Mouse (Mus musculus) hindbrain, embryonic 15.5 days (tissue): ENCODE measurements around the gene Gbp5. TPM values are rescaled to one million over a fixed set of nuclear protein-coding genes. Genes with fewer than 3 reads are reported as not detected.
A peak's percentile ranks its signal among the peaks of the same experiment; 100 is the strongest.

ENCODE experiments used
- ATAC-seq: fragments of 200-750 bp; cut with Nextera tagmentation; 2 replicates; pipeline ENCODE4 v1.8.0; 2017; ENCODE audit warnings: low read depth, moderate number of reproducible peaks, moderate TSS enrichment; ENCODE audit not compliant: low FRiP score
- H3K27ac ChIP-seq: fragments of 300-500 bp; sonication (generic); replicated peaks from 2 replicates; pipeline ENCODE4 v1.5.1; 2015; ENCODE audit warnings: mild to moderate bottlenecking, inconsistent platforms
- H3K27me3 ChIP-seq: fragments of 300-500 bp; sonication (generic); 2 replicates; pipeline ENCODE4 v1.6.1; 2015; ENCODE audit warnings: control low read depth, inconsistent platforms
- H3K36me3 ChIP-seq: fragments of 300-500 bp; sonication (generic); 2 replicates; pipeline ENCODE4 v1.6.1; 2015; ENCODE audit warnings: control low read depth, inconsistent platforms
- H3K4me1 ChIP-seq: fragments of 300-500 bp; sonication (generic); replicated peaks from 2 replicates; pipeline ENCODE4 v1.6.1; 2015; ENCODE audit warnings: control low read depth, inconsistent platforms
- H3K4me2 ChIP-seq: fragments of 300-500 bp; sonication (generic); 2 replicates; pipeline ENCODE4 v1.6.1; 2015; ENCODE audit warnings: moderate library complexity, mild to moderate bottlenecking, inconsistent platforms
- H3K4me3 ChIP-seq: fragments of 300-500 bp; sonication (generic); 2 replicates; pipeline ENCODE4 v1.5.1; 2015; ENCODE audit warnings: mild to moderate bottlenecking, inconsistent platforms
- H3K9ac ChIP-seq: fragments of 300-500 bp; sonication (generic); 2 replicates; pipeline ENCODE4 v1.6.1; 2015; ENCODE audit warnings: inconsistent platforms
- H3K9me3 ChIP-seq: fragments of 300-500 bp; sonication (generic); 2 replicates; pipeline ENCODE4 v1.6.1; 2016; ENCODE audit warnings: control low read depth, inconsistent platforms
- WGBS: fragments of 180-500 bp; shearing (Covaris S2); methylation state at CpG from one replicate; pipeline ENCODE4 v1.1.7; 2015; 5-methylcytosine and 5-hydroxymethylcytosine counted together
- polyA plus RNA-seq: library from polyadenylated mRNA; unstranded; fragments of >200 nt; fragmentation: Nextera tagmentation; extraction: Ambion mirVana; gene quantifications from 2 replicates; pipeline ENCODE4 v1.2.1, GENCODE M21; 2015

Gene Gbp5
- polyA plus RNA-seq: 0.18 and 0.28 TPM in 2 replicates

DNA sequence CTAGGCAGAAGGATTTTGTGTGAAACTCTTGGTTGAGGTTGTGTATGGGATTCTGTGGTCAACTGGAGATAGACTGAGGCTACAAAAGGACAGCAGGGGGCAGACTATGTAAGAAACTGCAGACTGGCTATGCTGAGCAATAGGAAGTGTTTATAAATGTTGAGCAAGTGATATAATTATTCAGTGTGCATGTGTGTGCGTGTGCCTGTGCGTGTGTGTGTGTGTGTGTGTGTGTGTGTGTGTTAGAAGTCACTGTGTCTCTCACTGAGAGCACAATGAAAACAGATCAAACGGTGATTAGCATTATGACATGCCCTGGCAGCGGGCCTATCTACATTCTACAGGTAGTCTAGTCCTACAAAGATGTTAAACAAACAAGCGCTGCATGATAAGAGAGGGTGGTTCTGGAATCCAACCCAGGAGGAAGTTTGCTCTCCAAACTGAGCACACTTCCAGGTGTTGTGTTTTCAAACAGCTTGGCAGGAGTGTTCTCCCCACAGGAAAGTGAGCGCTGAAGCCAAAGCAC is at the start of gene Gbp5:
Gbp5 (plus strand) TSS at position 443 of the 526 bp plus-strand sequence.
- Histone ChIP-seq H3K9me3 (no peaks in the 10 kb centered on the region), H3K4me3 (no peak within 1 kb of the TSS), H3K9ac (no peak within 1 kb of the TSS), H3K27me3 (no peaks in the 10 kb centered on the region), H3K4me1 (no peaks in the 10 kb centered on the region), H3K4me2 (no peak within 1 kb of the TSS), H3K27ac (no peak within 1 kb of the TSS), H3K36me3 (no peaks in the 10 kb centered on the region)
- WGBS: 79% methylated on average over 6 of the region's 6 CpGs
- no peak for ATAC-seq

DNA sequence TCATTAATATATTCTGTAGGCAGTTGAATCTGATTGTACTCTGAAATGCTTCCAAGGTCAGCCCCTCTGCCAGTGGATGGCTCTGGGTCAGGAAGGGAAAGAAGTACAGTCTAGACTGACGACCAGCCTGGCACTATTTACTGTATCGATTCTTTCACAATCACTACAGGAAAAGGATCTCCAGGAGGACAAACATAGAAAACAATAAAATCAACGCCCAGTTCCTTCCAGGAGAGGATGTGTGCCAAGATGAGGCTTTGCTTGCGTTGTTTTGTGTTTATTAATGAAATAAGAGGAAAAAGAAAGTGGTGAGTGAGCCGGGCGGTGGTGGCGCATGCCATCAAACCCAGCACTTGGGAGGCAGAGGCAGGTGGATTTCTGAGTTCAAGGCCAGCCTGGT is 39.6 kb upstream of the Gbp5 start:
- WGBS: 85% methylated on average over 7 of the region's 7 CpGs

DNA sequence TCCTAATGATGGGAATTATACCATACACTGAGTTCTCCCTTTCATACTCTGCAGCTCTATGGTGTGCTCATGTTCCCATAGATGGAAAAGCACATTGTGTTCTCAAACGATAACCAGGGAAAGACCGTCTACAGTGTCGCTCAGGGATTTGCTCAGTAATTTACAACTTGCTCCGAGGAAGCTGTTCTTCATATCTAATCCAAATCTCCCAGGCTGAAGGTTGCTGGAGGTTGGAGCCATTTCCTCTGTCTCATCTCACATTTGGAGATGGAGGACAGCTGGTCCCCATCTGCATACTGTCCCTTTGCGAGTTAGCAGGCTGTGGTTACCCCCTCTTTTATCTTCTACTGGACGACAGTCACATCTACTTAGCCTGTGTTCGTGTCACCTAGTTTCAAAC is 34.5 kb upstream of the Gbp5 start:
- WGBS: 83% methylated on average over 7 of the region's 7 CpGs
- Histone ChIP-seq H3K4me1 (no peaks in the 10 kb centered on the region), H3K9me3 (no peaks in the 10 kb centered on the region), H3K9ac (no peak overlapping the region), H3K27me3 (no peaks in the 10 kb centered on the region), H3K4me3 (no peak overlapping the region), H3K36me3 (no peaks in the 10 kb centered on the region), H3K4me2 (no peak overlapping the region), H3K27ac (no peak overlapping the region)
- no peak for ATAC-seq

More for the DNA sequence above, 39.6 kb upstream of the Gbp5 start:
- ATAC-seq: no peak
- no peaks in the 10 kb centered on the region for H3K9me3 ChIP-seq
- H3K27me3 ChIP-seq: no peaks in the 10 kb centered on the region
- H3K4me2 ChIP-seq: no peak overlapping the region
- H3K4me1 ChIP-seq: no peaks in the 10 kb centered on the region
- H3K9ac ChIP-seq: no peak overlapping the region
- no peak overlapping the region for H3K4me3 ChIP-seq
- no peak overlapping the region for H3K27ac ChIP-seq
- H3K36me3 ChIP-seq: no peaks in the 10 kb centered on the region

DNA sequence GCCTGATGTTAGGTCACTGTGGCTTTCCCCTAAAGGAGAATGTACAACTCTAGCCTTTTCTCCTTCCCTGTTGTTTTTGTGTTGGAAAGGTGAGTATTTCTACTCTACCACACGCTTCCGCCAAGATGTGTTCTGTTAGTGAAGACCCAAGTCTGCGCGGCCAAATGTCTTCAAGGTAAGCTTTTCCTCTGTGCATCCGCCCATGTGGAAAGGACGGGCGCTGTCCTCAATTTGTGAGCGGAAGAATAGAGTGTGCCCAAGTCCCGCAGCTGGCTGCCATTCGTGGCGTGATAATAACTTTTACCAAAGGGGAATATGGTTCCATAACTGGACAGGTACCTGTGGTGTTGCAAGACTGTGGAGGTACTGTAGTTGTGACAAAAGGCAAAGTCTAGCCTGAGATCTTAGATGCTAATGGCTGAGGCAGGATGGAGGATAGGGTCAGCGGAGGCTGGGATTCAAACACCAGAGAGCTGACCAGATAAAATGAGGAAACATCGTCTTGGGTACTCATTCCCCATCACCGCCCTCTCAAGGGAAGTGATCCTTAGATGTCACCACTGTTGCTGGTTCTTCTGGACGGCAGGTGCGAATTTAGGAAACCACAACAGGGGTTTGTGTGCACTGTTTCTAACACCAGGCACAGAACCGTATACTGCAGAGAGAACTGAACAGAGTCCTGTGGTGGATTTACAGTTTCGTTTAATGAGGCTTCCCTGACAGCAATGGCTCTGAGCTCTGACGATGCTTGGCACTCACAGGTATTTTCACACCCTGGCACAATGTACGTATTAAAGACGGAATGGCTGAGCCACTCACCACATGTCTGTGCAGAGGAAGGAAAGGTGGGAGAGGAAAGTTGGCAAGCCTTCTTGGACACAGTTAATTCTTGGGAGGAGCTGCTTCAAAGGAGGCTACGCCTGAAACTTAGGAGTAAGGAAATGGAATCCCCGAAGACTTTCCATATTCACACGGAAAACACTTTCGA is 30.7 kb upstream of the Gbp5 start:
- WGBS: 92% methylated on average over 25 of the region's 25 CpGs
- no peak overlapping the region for H3K27ac ChIP-seq
- H3K4me1 ChIP-seq: no peaks in the 10 kb centered on the region
- no peak for ATAC-seq
- H3K4me3 ChIP-seq: no peak overlapping the region
- H3K4me2 ChIP-seq: no peak overlapping the region
- H3K27me3 ChIP-seq: no peaks in the 10 kb centered on the region
- no peaks in the 10 kb centered on the region for H3K9me3 ChIP-seq
- H3K36me3 ChIP-seq: no peaks in the 10 kb centered on the region
- no peak overlapping the region for H3K9ac ChIP-seq

DNA sequence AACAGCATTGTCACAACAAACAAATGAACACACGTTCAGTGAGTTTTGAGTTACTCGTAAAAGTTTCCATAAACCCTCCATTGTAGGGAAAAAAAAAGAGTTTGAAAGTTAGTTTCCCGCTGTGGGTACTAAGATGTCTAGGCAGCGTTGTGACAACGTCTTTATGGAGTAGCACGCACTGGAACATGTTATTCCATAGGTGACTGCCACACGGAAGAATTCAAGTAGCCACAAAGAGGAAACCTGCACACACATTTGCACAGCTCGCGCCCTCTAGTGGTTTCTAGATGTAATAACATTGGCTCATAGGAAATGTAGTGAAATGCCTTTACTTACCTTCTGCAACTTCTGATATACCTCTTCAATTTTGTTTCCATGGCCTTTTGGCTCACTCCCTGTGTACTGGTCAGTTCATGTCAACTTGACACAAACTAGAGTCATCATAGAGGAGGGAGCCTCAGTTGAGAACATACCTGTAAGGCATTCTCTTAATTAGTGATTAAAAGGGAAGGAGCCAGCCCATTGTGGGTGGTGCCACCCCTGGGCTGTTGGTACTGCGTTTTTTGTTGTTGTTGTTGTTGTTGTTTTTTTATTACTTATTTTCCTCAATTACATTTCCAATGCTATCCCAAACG is 19.3 kb upstream of the Gbp5 start:
- no peak overlapping the region for H3K9ac ChIP-seq
- no peaks in the 10 kb centered on the region for H3K4me1 ChIP-seq
- H3K4me3 ChIP-seq: no peak overlapping the region
- no peaks in the 10 kb centered on the region for H3K36me3 ChIP-seq
- no peak; the same call in 1 of the 2 replicates for ATAC-seq
- no peaks in the 10 kb centered on the region for H3K9me3 ChIP-seq
- no peaks in the 10 kb centered on the region for H3K27me3 ChIP-seq
- H3K4me2 ChIP-seq: no peak overlapping the region
- WGBS: 28% methylated on average over 11 of the region's 11 CpGs
- H3K27ac ChIP-seq: no peak overlapping the region

DNA sequence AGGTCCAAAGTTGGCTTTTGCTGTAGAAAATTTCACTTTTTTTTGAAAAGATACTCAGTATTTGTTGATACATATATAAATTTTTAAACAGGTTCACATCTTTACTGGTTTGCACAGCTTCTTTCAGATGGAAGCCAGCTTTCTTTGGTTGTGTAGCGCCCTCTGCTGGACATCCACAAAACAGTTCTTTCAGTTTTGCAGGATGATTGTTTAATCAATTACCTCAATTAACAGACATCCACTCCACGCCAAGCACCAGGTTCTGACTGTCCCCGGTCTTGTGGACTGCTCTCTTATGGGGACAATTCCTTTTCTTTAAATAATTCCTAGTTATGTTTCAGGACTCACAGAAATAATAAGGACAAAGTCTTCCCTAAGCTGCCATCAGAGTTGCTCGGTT is 17.9 kb upstream of the Gbp5 start:
- Histone ChIP-seq H3K4me2 (no peak overlapping the region), H3K4me3 (no peak overlapping the region), H3K36me3 (no peaks in the 10 kb centered on the region), H3K27me3 (no peaks in the 10 kb centered on the region), H3K4me1 (no peaks in the 10 kb centered on the region), H3K9ac (no peak overlapping the region), H3K27ac (no peak overlapping the region), H3K9me3 (no peaks in the 10 kb centered on the region)
- ATAC-seq: no peak
- 22% methylated on average over 4 of the region's 4 CpGs for WGBS

DNA sequence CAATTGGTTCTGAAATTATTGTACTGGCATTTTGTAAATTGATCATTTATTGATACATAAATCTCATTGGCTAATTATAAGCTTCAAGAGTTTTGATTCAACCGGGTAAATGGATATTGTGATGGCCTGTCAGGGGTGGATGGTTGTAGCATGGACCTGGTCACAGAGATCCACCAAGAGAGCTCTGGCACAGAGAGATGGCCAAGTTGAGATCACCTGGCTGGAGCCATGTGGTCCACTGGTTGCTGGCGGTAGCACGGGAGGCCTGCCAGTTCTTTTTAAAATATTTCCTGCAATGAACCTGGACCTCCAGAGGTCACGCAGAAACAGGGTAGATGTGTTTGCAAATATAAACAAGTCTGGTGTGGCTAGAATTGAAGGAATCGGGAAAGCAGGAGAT is 15.9 kb upstream of the Gbp5 start:
- WGBS: 89% methylated on average over 5 of the region's 5 CpGs

DNA sequence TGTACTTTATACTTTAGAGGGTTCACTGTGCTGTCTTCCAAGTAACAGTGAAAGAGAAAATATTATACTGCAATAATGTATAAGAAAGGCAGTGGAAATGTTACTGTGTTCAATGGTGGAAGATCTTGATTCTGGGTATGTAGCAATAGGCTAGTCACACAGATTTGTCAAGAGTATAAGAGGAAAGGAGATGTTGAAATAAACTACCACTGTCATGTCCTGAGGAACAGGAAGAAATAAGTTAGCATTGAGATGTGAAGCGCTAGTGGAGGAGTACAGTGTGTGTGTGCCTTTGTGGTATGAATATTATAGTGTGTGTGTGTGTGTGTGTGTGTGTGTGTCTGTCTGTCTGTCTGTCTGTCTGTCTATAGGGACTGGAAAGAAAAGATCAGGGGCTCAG is 15.4 kb upstream of the Gbp5 start:
- 95% methylated on average over 1 of the region's 1 CpGs for WGBS
- no peak overlapping the region for H3K4me2 ChIP-seq
- H3K9me3 ChIP-seq: no peaks in the 10 kb centered on the region
- no peak overlapping the region for H3K4me3 ChIP-seq
- H3K4me1 ChIP-seq: no peaks in the 10 kb centered on the region
- no peaks in the 10 kb centered on the region for H3K27me3 ChIP-seq
- H3K9ac ChIP-seq: no peak overlapping the region
- no peaks in the 10 kb centered on the region for H3K36me3 ChIP-seq
- no peak overlapping the region for H3K27ac ChIP-seq
- ATAC-seq: no peak

More for the DNA sequence above, 15.9 kb upstream of the Gbp5 start:
- Histone ChIP-seq H3K9me3 (no peaks in the 10 kb centered on the region), H3K4me2 (no peak overlapping the region), H3K36me3 (no peaks in the 10 kb centered on the region), H3K27me3 (no peaks in the 10 kb centered on the region), H3K27ac (no peak overlapping the region), H3K9ac (no peak overlapping the region), H3K4me3 (no peak overlapping the region), H3K4me1 (no peaks in the 10 kb centered on the region)
- no peak for ATAC-seq

DNA sequence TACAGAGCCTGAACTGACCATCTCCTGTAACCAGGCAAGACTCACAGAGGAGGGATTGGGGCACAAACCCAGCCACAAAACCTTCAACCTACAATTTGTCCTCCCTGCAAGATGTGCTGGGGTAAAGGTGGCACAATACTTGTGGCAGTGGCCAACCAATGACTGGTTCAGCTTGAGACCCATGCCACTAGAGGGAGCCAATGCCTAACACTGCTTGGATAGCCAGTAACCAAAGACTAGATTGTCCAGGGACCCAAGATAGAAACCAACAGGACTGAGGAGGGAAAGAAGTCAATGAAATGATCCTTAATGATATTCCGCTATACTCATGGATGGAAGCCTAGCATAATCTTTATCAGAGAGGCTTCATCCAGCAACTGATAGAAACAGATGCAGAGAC is 3.3 kb upstream of the Gbp5 start:
- no peak for ATAC-seq
- no peaks in the 10 kb centered on the region for H3K4me1 ChIP-seq
- H3K9ac ChIP-seq: no peak overlapping the region
- H3K36me3 ChIP-seq: no peaks in the 10 kb centered on the region
- WGBS: 68% methylated on average over 1 of the region's 1 CpGs
- no peak overlapping the region for H3K4me3 ChIP-seq
- H3K4me2 ChIP-seq: no peak overlapping the region
- no peak overlapping the region for H3K27ac ChIP-seq
- no peaks in the 10 kb centered on the region for H3K9me3 ChIP-seq
- H3K27me3 ChIP-seq: no peaks in the 10 kb centered on the region

DNA sequence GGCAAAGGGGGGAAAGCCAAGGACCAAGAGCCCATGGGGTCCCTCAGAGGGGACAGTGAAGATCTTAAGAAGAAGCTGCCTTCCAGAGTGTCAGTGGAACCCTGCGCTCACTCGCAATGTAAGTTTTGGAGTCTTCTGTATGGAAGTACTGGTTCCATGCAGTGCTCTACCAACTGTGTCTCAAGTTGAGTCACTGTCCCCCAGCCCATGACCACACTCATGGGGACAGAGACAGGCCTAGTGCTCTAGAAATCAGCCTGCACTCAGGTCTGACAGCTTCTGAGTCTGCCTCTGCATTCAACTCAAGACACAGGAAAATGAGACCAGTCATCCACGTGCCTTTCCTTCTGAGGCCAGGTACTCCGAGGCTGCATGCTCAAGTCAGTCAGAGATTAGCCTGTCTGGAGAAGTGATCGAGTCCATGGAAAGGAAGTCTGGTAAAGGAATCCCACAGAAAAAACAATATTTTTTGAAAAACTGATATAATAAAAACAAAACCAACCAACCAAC is 1.4 kb downstream of the Gbp5 start:
- Histone ChIP-seq H3K9ac (no peak overlapping the region), H3K4me3 (no peak overlapping the region), H3K27ac (no peak overlapping the region), H3K4me1 (no peaks in the 10 kb centered on the region), H3K9me3 (no peaks in the 10 kb centered on the region), H3K27me3 (no peaks in the 10 kb centered on the region), H3K4me2 (no peak overlapping the region), H3K36me3 (no peaks in the 10 kb centered on the region)
- ATAC-seq: no peak
- WGBS: 94% methylated on average over 5 of the region's 5 CpGs

DNA sequence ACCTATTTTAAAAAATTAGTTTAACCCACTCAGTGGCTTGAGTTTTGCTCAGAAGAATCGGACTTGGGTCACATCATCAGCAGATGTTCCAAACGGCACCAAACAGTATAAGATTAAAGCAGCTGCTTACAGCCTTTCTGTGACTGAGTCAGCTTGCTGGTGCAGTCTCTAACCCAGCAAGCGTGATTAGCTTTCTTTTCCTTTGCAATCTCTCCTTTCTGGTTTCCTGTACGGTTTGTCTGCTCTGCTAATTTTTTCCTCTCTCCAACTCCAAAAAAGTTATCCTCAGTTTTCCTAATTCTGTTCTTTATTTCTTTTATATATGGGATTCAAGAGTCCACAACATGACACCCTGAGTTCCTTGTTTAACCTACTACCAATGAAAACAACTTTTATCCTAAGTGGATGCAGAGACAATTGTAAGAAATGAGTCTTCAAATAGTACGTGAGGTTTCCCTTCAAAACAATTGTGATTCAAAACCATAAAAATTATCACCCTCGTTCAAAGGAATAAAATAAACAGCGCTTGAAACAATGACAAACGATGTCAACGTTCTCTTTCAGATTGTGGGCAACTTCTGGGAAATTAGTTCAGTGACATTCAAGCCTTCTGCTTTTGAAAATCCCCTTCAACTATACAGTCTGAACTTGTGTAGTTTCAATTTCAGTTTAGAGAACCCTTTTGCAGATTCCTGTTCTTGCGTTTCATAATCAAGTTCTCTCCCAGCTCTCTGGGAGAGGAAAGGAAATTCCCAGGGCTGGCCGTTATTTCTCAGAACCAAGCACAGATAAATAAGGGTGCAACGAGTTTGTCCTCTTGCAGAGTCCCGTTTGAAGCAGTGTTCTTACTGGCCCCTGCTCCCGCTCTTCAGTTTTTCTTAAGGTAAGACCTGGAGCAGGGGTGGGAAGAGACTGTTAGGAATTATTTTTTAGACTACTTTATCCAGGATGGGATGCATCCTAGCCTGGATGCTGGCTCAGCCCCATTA is 2.6 kb downstream of the Gbp5 start:
- ATAC-seq: no peak
- WGBS: 79% methylated on average over 14 of the region's 14 CpGs
- H3K9me3 ChIP-seq: no peaks in the 10 kb centered on the region

More for the DNA sequence above, 2.6 kb downstream of the Gbp5 start:
- Histone ChIP-seq H3K4me2 (0 out of 2 replicates have a peak overlapping the region, but pooled peaks have one; percentile 7), H3K36me3 (no peaks in the 10 kb centered on the region), H3K9ac (no peak overlapping the region), H3K4me1 (no peaks in the 10 kb centered on the region), H3K4me3 (no peak overlapping the region), H3K27ac (no peak overlapping the region), H3K27me3 (no peaks in the 10 kb centered on the region)
